Mouse (Mus musculus) erythroblast, embryonic 14.5 days (primary cell): Measurements from ENCODE around the gene Bcat1.

Source experiments
- GATA1 ChIP-seq: IDR thresholded peaks from 2 replicates; pipeline ENCODE4 v1.6.1; 2012; ENCODE audit warnings: low read length, inconsistent platforms, mixed read lengths
- TAL1 ChIP-seq: IDR thresholded peaks from 3 replicates; pipeline ENCODE4 v1.6.1; 2012; ENCODE audit warnings: low read length, inconsistent platforms, mixed read lengths

GRCm38 (mm10) chr6:145065301-145065845 lies 10.6 kb downstream of the Bcat1 start:
- TF ChIP-seq GATA1 (no peak), TAL1 (no peak)
